Mouse (Mus musculus) spleen, adult 2 months (tissue): ENCODE results near the gene Mchr1. TPM values are rescaled to one million over a fixed set of nuclear protein-coding genes. Genes with fewer than 3 reads are reported as not detected.

ENCODE experiments used
- DNase-seq, 2 experiments: peaks; one replicate each; pipeline versions ENCODE4 v3.0.0 to v3.0.0-alpha.2; 2012 to 2021; ENCODE audit warnings: low spot score in 2 of 2, low read depth in 1 of 2
- H3K27ac ChIP-seq: fragments of 200-500 bp; 2 replicates; pipeline ENCODE4 v1.5.1; 2012; ENCODE audit warnings: low read length, inconsistent platforms; ENCODE audit not compliant: insufficient read depth
- H3K27me3 ChIP-seq: fragments of 200-500 bp; 2 replicates; pipeline ENCODE4 v1.6.1; 2012; ENCODE audit warnings: mild to moderate bottlenecking, moderate library complexity, low read length, inconsistent platforms; ENCODE audit not compliant: control insufficient read depth, insufficient read depth
- H3K36me3 ChIP-seq: fragments of 200-500 bp; 2 replicates; pipeline ENCODE4 v1.6.1; 2012; ENCODE audit warnings: mild to moderate bottlenecking, low read length, inconsistent platforms; ENCODE audit not compliant: control insufficient read depth, insufficient read depth
- H3K4me1 ChIP-seq: fragments of 200-500 bp; 2 replicates; pipeline ENCODE4 v1.6.1; 2011; ENCODE audit warnings: inconsistent platforms; ENCODE audit not compliant: control insufficient read depth, insufficient read depth, insufficient read length
- H3K4me3 ChIP-seq: fragments of 200-500 bp; 2 replicates; pipeline ENCODE4 v1.5.1; 2011; ENCODE audit warnings: mild to moderate bottlenecking, inconsistent platforms; ENCODE audit not compliant: insufficient read depth, insufficient read length; ENCODE audit errors: extremely low read depth
- CTCF ChIP-seq: fragments of 200-500 bp; IDR thresholded peaks from 2 replicates; pipeline ENCODE4 v1.5.1; 2011; ENCODE audit warnings: mild to moderate bottlenecking, inconsistent platforms; ENCODE audit not compliant: insufficient read depth, insufficient read length, insufficient replicate concordance; ENCODE audit errors: extremely low read depth
- POLR2A ChIP-seq: fragments of 200-500 bp; IDR thresholded peaks from 2 replicates; pipeline ENCODE4 v1.6.1; 2011; ENCODE audit warnings: low read depth, low read length, inconsistent platforms
- WGBS: fragments of 180-500 bp; shearing (Covaris S2); methylation state at CpG from one replicate; pipeline ENCODE4 v1.1.7; 2018; 5-methylcytosine and 5-hydroxymethylcytosine counted together
- polyA plus RNA-seq: library from polyadenylated mRNA; depleted of rRNA; stranded (reverse); fragments of >200 nt; gene quantifications from 2 replicates; pipeline ENCODE4 v1.2.3, GENCODE M21; 2012

The Mchr1 gene
- polyA plus RNA-seq, 1 experiment: not detected

DNA sequence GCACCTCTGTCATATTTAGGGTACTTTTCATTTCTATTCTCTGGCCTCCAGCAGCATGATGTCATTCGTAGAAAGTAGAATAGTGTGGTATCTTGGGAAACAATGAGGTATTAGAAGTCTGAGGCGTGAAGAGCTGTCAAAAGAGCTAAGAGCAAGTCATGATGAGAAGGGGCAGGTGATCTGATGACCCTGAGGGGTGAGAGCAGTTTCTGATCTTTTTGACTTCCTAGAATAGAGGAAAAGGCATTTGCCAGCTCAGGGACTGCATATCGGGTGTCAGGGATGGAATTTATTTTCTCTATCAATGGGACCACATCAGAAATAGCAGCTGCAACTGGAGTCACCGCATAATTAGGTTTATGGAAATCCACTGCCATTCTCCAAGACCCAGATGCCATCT is 8.5 kb upstream of the Mchr1 start:
- TF ChIP-seq POLR2A: no peak
- no peak for TF ChIP-seq CTCF
- H3K36me3 ChIP-seq: no peaks in the 10 kb centered on the region
- H3K4me1 ChIP-seq: no peaks in the 10 kb centered on the region
- H3K4me3 ChIP-seq: no peak overlapping the region
- no peak for DNase-seq
- H3K27me3 ChIP-seq: no peaks in the 10 kb centered on the region
- H3K27ac ChIP-seq: no peak overlapping the region
- WGBS: 86% methylated on average over 4 of the region's 4 CpGs

DNA sequence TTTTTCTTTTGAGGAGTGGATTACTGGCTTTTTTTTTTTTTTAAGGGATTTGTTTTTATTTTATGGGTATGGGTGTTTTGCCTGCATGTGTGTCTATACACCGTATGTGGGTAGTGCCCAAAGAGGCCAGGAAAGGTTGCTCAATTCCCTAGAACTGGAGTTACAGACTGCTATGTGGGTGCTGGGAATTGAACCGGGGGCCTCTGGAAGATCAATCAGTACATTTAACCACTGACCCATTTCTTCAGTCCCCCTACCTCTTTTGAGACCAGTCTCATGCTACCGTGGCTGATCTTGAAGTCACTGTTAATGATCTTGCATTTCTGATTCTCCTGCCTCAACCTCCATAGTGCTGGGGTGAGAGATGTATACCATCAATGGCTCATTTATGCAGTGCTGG is 8.0 kb upstream of the Mchr1 start:
- H3K4me1 ChIP-seq: no peaks in the 10 kb centered on the region
- no peaks in the 10 kb centered on the region; the same call in 1 of the 2 replicates for H3K27me3 ChIP-seq
- 94% methylated on average over 3 of the region's 3 CpGs for WGBS
- TF ChIP-seq CTCF: no peak
- no peak for TF ChIP-seq POLR2A
- no peaks in the 10 kb centered on the region for H3K36me3 ChIP-seq
- no peak overlapping the region for H3K27ac ChIP-seq
- no peak overlapping the region for H3K4me3 ChIP-seq
- no peak for DNase-seq

DNA sequence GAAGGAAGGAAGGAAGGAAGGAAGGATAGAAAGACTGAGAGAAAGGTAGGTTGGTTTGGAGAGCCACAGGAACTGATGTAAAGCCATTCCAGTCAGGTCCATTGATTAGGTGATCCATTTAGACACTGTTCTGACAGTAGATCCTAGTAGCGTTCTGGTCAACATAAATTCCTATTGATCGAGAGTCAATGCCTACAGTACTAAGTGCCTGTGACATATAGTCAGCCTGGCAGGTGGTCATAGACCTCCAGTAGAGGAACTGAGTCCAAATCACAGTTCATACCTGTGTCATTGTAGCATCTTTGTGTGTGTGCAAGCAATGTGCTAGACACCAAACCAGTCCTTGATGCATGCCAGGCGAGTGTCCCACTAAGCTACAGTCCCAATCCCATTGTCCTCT is 7.0 kb upstream of the Mchr1 start:
- Histone ChIP-seq H3K4me1 (no peaks in the 10 kb centered on the region), H3K27ac (no peak overlapping the region), H3K27me3 (no peaks in the 10 kb centered on the region; the same call in 1 of the 2 replicates), H3K4me3 (no peak overlapping the region), H3K36me3 (no peaks in the 10 kb centered on the region)
- TF ChIP-seq POLR2A (no peak), CTCF (no peak)
- no peak for DNase-seq
- 85% methylated on average over 3 of the region's 3 CpGs for WGBS

DNA sequence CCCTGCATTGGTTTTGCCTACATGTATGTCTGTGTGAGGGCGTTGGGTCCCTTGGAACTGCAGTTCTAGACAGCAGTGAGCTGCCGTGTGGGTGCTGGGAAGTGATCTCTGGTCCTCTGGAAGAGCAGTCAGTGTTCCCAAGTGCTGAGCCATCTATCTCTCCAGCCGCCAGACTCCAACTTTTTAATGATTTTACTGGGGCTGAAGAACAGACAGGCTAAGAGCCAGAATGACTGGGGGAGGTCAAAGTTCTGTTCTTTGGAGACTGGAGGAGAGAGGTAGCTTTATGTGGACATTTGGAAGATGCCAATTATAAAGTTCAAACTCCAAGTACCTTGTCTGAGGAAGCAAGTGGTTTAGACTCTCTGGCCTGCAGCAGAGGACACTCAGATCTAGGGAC is 5.5 kb upstream of the Mchr1 start:
- H3K27me3 ChIP-seq: no peaks in the 10 kb centered on the region; the same call in 1 of the 2 replicates
- H3K36me3 ChIP-seq: no peaks in the 10 kb centered on the region
- no peaks in the 10 kb centered on the region for H3K4me1 ChIP-seq
- 85% methylated on average over 3 of the region's 3 CpGs for WGBS
- TF ChIP-seq POLR2A (no peak), CTCF (no peak)
- no peak overlapping the region for H3K4me3 ChIP-seq
- DNase-seq: no peak
- H3K27ac ChIP-seq: no peak overlapping the region

DNA sequence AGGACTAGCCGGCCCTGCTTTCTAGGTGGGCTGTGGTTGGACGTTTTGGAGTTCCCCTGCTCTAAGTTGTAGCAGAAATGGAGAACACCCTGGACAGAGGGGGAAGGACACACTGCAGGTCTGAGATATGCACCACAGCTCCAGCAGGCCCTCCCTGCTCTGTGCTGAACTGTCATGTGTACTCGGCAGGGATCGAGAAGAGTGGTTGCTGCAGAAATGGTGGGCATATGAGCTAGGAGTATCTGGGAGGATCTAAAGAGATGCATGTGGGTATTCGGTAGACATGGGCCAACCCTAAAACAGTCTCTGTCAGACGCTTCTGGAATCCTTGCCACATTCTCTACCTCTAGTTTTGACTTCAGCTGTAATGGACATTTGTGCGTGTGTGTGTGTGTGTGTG is 4.0 kb upstream of the Mchr1 start:
- H3K36me3 ChIP-seq: no peaks in the 10 kb centered on the region
- TF ChIP-seq CTCF: no peak
- no peak for TF ChIP-seq POLR2A
- H3K27me3 ChIP-seq: peaks cover 9% of the 10 kb centered on the region
- 75% methylated on average over 7 of the region's 7 CpGs for WGBS
- no peak overlapping the region for H3K4me3 ChIP-seq
- H3K27ac ChIP-seq: no peak overlapping the region
- peaks cover 6% of the 10 kb centered on the region; the same call in 1 of the 2 replicates for H3K4me1 ChIP-seq
- DNase-seq: no peak

DNA sequence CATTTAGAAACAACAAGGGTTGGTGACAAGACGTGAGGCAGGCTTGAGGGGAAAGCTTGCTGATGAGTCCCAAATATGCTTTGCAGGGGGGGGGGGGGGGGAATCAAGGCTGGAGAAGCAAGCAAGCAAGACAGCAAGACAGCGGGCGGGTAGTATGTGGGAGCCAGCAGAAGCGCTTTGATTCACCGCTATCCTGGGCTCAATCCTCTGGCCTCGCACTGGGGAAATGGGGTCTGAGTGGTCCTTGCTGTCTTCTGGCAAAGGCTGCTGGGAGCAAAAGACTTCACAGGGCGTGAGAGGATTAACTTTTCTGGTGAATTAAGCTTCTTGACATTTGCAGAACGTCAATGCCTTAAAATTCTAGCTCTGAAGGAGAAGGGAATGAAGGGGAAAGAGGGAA is 763 bp downstream of the Mchr1 start:
- H3K27ac ChIP-seq: no peak overlapping the region
- TF ChIP-seq CTCF (no peak), POLR2A (no peak)
- no peaks in the 10 kb centered on the region for H3K36me3 ChIP-seq
- H3K27me3 ChIP-seq: peaks cover 10% of the 10 kb centered on the region
- WGBS: 20% methylated on average over 8 of the region's 8 CpGs
- H3K4me1 ChIP-seq: peaks cover 6% of the 10 kb centered on the region; the same call in 1 of the 2 replicates
- H3K4me3 ChIP-seq: no peak overlapping the region
- DNase-seq: no peak

DNA sequence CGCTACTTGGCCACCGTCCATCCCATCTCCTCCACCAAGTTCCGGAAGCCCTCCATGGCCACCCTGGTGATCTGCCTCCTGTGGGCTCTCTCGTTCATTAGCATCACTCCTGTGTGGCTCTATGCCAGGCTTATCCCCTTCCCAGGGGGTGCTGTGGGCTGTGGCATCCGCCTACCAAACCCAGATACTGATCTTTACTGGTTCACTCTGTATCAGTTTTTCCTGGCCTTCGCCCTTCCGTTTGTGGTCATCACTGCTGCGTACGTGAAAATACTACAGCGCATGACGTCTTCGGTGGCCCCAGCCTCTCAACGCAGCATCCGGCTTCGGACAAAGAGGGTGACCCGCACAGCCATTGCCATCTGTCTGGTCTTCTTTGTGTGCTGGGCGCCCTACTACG is 2.2 kb downstream of the Mchr1 start:
- Histone ChIP-seq H3K27ac (no peak overlapping the region), H3K27me3 (peaks cover 10% of the 10 kb centered on the region), H3K4me1 (peaks cover 6% of the 10 kb centered on the region; the same call in 1 of the 2 replicates), H3K36me3 (no peaks in the 10 kb centered on the region), H3K4me3 (no peak overlapping the region)
- no peak for DNase-seq
- WGBS: 81% methylated on average over 18 of the region's 18 CpGs
- TF ChIP-seq CTCF: no peak
- no peak for TF ChIP-seq POLR2A
